Mouse (Mus musculus): ENCODE measurements at regions not wholly inside any gene's neighbourhood (a gene's known extent, or its start where the extent isn't known, plus 50 kb on each side); places are given as distances from the start of the nearest gene placed in this dataset.

- intact Hi-C loops (cut with DNase I): no loop called here
These were observed 392.6 kb upstream of the Itga1 start for GRCm38 (mm10) chr13:115494399-115494798.

DNA sequence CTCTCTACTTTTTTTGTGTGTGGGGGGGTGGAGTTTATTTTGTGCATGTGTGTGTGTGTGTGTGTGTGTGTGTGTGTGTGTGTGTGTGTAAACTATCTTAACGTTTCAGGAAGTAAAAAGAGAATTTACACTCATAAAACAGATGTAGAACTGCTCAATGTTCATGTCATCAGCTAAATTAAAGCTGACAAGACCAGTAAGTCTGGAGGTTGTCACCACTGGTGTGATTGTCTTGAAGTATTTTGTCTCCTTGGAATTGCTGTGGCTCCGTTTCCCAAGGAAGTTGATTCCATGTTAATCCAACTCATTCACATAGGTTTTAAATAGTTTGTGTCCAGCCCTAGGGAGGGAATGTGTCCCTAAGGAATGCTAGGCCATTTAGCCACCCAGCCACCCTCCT, 374.1 kb upstream of the Itga1 start:
- no peak for DNase-seq (ENCODE audit: low spot score in 2 of 2)
- intact Hi-C loops (cut with DNase I): no loop called here

More at GRCm38 (mm10) chr13:115494399-115494798, 392.6 kb upstream of the Itga1 start:
- DNase-seq (ENCODE audit: low spot score in 2 of 2): no peak

- DNase-seq (ENCODE audit: low spot score in 2 of 2): no peak
- intact Hi-C loops (cut with DNase I): no loop called here
These were observed 363.9 kb upstream of the Itga1 start for GRCm38 (mm10) chr13:115465689-115466088.

GRCm38 (mm10) chr13:115451244-115451643, 349.5 kb upstream of the Itga1 start:
- DNase-seq (ENCODE audit: low spot score in 2 of 2): peak in 1 of 2 experiments; percentile 6
- intact Hi-C loops (cut with DNase I): loop anchor here (5.0 kb wide), 1 partner anchor 1261 kb away; no protein-coding TSS in a partner anchor

DNA sequence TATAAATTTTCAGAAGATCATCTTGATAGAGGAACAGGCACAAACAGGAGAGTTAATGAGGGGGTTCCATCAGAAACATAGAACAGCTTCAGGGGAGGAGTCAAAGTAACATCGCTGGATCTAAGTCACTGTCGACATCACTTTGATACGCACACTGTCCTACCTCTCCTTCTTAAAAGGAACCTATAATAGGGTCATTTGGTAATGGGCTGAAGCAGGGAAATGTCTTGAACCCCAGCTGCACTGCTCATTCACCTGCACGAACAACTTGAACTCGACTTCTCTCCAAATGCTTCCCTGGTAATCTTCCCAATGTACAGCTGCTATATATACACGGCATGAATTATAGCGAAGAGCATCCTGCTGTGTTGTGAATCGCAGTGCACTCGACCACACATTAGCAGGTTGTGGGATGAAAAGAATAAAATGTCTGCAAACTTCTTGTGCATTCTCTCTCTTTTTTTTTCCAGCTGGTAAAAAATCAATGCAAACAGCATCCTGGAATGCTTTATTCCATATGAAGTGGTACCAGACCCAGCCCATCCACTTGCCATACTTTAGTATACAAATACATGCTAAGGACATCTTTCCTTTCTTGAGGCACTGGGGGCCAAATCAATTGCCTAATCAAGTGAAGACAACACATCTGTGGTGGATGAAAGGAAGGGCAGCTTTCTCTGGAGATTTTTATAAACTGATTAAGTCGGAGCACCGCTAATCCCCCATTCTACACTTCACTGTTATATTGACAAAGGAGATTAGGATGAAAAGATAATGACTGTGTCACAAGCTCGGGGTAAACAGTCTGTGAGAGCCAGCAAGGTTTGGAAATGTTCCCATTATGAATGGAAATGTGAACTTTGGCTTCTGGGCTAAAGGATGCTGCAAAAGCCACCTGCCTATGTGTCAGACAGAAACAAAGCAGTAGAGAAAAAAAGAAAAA, 325.6 kb upstream of the Itga1 start:
- intact Hi-C loops (cut with DNase I): no loop called here
- DNase-seq (ENCODE audit: low spot score in 2 of 2): no peak

DNA sequence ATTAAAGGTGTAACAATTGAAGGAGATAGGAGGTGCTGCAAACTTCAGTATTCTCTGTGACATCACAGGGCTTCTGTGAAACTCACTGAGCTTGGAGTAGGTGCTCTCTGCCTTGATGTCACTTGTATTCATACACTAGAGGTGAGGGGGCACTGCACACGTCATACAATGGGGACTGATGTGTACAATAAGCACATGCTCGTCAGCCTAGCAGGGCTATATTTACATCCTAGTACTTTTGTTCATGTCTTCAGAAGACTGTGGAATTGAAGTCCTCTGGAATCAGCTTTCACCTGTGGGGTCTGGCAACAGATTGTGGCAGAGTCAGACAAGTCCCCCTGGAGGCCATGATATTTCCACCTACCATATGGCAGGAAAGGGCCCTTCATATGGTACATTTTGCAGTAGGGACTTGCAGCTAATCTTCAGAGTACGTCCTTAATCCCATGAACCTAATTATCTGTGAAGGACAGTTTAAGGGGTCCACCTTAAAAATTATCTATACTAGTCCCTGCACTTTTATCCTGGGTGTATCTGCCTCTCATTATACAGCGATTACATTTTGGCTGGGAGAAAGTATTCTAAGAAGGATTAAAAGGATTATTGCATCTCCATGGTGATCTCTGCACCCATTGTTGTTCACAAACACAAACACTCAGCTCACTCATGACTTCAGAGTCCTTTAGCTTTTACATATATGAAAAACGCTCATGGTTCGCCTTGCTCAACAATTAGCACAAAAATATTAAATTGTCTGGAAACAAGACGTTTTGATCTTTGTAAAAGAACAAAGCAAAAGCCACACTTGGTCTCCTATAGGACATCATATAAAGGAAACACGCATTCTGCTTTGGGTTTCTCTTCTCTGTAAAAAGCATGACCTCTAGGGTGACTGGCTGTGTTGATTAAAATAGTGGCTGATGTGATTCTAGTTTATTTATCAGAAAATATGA, 324.1 kb upstream of the Itga1 start:
- intact Hi-C loops (cut with DNase I): no loop called here
- no peak for DNase-seq (ENCODE audit: low spot score in 2 of 2)

- DNase-seq (ENCODE audit: low spot score in 2 of 2): no peak
- intact Hi-C loops (cut with DNase I): no loop called here
These were observed 322.0 kb upstream of the Itga1 start for GRCm38 (mm10) chr13:115423761-115424160.

GRCm38 (mm10) chr13:115421483-115421882, 319.7 kb upstream of the Itga1 start:
- intact Hi-C loops (cut with DNase I): no loop called here
- DNase-seq (ENCODE audit: low spot score in 2 of 2): no peak

DNA sequence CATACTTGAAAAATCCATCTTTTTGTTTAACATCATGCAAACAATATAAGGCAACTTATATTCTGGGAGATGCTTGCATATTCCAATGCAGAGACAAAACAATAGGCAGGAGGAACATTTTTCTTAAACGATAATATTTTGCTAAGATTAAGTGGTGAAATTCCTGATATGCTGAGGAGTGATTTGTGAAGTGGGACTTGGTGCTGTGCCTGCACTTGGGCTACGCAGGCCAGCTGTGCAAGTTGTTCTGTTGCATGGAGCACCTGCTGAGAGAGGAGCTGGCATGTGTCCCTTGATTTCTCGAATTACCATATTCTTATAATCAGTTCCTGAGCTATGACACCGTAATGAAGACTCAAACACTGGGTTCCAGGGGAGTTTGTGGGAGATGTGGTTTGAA, 316.1 kb upstream of the Itga1 start:
- intact Hi-C loops (cut with DNase I): no loop called here
- DNase-seq (ENCODE audit: low spot score in 2 of 2): no peak

GRCm38 (mm10) chr13:115413721-115414531, 312.2 kb upstream of the Itga1 start:
- no peak for DNase-seq (ENCODE audit: low spot score in 2 of 2)
- intact Hi-C loops (cut with DNase I): no loop called here

- DNase-seq (ENCODE audit: low spot score in 2 of 2): no peak
- intact Hi-C loops (cut with DNase I): no loop called here
These were observed 304.2 kb upstream of the Itga1 start for GRCm38 (mm10) chr13:115405916-115406315.

DNA sequence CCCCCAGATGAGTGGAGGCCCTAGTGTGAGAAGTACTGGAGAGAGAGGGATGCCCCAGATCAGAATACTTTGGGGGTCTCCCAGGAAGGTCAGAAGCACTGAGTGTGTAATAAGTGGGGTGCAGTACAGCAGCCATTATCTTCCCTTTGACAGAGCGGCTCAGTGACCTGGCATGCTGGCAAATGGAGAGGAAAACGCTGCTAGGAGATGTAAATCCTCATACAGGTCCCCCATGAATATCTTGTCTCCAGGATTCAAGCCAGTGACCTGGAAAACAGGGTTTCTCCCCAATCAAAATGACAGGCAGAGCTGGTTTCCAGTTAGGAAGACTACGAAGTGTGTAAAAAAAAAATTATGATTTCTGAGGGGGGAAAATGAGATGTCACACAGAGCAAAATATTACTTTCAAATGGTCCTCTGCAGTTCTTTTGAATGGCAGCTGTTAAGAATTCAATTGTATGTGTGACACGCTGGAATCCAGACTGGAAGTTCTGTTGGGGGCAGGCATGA, 299.0 kb upstream of the Itga1 start:
- no peak for DNase-seq (ENCODE audit: low spot score in 2 of 2)
- intact Hi-C loops (cut with DNase I): no loop called here

DNA sequence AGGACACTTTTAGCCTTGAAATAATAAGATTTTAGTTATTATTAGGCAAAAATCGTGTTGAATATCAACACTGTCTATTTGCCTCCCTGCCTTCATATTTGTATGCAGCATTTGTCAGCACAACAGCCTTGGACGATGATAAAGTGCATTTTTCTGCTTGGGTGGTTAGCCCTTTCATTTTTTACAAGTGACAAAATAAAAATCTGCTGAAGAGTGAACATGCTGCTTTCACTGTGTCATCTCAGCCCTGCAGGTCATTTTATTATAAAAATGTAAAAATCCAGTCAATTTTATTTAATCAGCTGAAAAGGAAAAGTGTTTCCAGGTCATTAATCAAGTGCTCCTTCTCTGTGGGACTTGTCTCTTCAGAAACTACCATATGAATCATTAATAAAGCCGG, 277.9 kb upstream of the Itga1 start:
- no peak for DNase-seq (ENCODE audit: low spot score in 2 of 2)
- intact Hi-C loops (cut with DNase I): no loop called here

GRCm38 (mm10) chr13:115376180-115376880, 274.6 kb upstream of the Itga1 start:
- DNase-seq (ENCODE audit: low spot score in 2 of 2): no peak
- intact Hi-C loops (cut with DNase I): no loop called here

- intact Hi-C loops (cut with DNase I): no loop called here
- no peak for DNase-seq (ENCODE audit: low spot score in 2 of 2)
These were observed 259.7 kb upstream of the Itga1 start for GRCm38 (mm10) chr13:115361457-115361856.

DNA sequence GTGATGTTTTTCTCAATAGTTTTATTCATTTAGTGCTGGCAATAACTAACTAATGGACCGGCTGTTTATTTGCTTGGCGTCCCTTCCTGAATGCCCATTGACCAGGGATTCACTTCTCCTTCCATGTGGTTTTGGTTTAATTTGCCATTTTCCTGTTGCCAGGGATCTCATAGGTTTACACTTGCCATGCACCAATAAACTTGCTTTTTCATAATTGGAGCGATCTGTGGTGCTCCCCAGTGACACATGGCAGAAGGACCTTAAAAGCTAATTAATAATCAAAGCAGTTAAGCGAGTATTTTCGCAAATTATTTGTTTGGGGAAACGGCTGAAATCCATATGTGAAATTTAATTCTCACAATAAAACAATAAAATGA, 245.2 kb upstream of the Itga1 start:
- intact Hi-C loops (cut with DNase I): no loop called here
- DNase-seq (ENCODE audit: low spot score in 2 of 2): no peak

- DNase-seq (ENCODE audit: low spot score in 2 of 2): no peak
- intact Hi-C loops (cut with DNase I): no loop called here
These were observed 244.6 kb upstream of the Itga1 start for GRCm38 (mm10) chr13:115346115-115347021.
